Mouse (Mus musculus) B cell, adult (primary cell): ENCODE results near the gene Gm14698. TPM values are rescaled to one million over a fixed set of nuclear protein-coding genes. Genes with fewer than 3 reads are reported as not detected.

Experiments
- total RNA-seq: library from RNA; stranded (reverse); gene quantifications from 4 replicates; pipeline ENCODE4 v1.2.4, GENCODE M21; 2023; ENCODE audit not compliant: inconsistent age

Gm14698 gene
- total RNA-seq, result 1.4 to 5.2 TPM (median 2.3 TPM) in 4 replicates

DNA sequence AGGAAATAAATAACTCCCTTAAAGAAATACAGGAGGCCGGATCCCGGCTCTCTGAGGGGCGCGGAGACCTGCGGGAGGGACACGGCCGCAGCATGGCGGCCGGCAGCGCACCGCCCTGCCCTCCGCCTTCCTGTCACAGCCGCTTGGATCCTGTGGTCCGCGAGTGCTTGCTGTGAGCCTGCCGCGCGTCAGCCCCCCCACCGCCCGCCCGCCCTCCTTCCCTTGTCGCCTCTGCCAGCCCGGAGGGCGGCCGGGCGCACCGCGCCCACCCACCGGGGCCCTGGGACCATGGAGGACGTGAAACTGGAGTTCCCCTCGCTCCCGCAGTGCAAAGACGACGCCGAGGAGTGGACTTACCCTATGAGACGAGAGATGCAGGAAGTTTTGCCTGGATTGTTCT lies at the start of gene Gm14698:
Gm14698 (plus strand) TSS at position 35 of the 400 bp plus-strand sequence.

Other genes with a start within 250 kb of the Gm14698 start
- gene Fmr1, start 142.6 kb upstream of the Gm14698 start, total RNA-seq, result 75.9 to 93.4 TPM (median 88.5 TPM) in 4 replicates
- not detected in 4 replicates for gene Fmr1nb, start 59.3 kb upstream of the Gm14698 start, total RNA-seq
- gene Gm6812, start 72.0 kb downstream of the Gm14698 start, total RNA-seq, result not detected in 4 replicates